Mouse (Mus musculus) urinary bladder, adult 2 months (tissue): ENCODE results near the gene Lmtk2. TPM values are rescaled to one million over a fixed set of nuclear protein-coding genes. Genes with fewer than 3 reads are reported as not detected.

ENCODE experiments used
- DNase-seq: peaks from one replicate; pipeline ENCODE4 v3.0.0; 2022; ENCODE audit warnings: low spot score
- polyA plus RNA-seq: library from polyadenylated mRNA; depleted of rRNA; stranded (reverse); fragments of >200 nt; gene quantifications from 2 replicates; pipeline ENCODE4 v1.2.3, GENCODE M21; 2012; rRNA removed

The Lmtk2 gene
- 13.7 and 15.8 TPM in 2 replicates for polyA plus RNA-seq

DNA sequence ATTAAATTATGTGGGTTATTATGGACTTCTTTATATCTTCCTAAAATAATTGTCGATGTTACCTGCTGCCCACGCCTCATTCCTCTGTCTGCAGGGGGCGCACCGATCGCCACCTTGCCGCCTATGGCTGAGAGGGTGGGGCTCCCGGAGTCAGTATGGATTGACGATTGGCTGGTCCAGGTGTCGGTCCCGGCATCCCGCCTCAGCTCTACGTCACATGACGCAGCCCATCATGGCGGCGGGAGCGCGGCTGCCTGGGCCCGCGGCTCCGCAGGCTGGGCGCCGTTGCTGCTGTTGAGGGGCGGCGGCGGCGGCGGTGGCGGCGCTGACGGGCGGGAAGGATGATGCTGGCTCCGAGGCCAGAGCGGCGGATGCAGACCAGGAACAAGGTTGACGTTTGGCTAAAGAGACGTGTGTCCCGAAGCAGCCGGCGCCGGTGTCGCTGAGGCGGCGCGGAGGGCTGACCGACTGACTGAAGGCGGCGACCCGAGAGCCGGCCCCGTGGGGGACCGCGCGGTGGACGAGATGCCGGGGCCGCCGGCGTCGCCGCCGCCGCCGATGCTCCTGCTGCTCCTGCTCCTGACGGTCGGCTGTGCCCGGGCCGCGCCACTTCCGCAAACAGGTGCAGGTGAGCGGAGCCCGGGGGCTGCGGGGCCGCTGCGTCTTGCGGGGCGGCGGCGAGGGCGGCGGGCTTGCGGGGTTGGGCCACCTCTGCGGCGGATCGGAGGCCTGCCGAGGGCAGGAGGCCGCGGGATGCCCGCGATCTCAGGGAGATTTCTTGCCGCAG is at the start of gene Lmtk2:
TSS of gene Lmtk2 (plus strand) at position 288 of the 787 bp plus-strand sequence.
- DNase-seq = peak; percentile 93

DNA sequence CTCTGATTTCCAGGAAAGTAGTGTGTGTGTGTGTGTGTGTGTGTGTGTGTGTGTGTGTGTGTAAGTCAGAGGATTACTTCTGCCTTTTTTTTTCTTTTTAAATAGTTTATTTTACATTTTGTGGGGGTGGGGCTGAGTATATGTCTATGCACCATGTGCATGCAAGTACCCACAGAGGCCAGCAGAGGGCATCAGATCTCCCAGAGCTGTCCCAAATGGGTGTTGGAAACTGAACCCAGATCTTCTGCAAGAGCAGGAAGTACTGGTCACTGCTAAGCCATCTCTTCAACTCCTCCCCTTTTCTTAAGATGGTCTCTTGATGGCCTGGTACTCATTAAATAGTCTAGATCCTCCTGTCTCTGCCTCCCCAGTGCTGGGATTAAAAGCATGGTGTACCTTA is 49.0 kb upstream of the Lmtk2 start:
- no peak for DNase-seq

DNA sequence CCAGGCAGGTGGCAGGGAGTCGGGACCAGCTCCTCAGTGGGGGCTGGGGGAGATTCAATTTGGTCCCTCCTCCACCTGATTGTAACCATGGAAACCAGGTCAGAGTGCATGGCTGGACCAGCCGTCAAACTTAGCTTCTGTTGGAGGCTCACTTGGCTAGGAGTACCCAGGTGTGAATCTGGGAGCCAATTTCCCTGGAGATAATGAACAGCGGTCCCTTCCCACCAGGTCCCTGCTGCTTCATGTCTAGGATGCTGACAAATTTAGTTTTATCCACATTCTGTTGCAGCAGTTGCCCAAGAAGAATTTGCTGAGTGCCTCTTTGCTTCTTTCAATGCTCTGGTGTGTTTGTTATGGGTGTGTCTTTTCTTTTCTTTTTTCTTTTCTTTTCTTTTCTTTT is 46.8 kb upstream of the Lmtk2 start:
- DNase-seq = no peak

DNA sequence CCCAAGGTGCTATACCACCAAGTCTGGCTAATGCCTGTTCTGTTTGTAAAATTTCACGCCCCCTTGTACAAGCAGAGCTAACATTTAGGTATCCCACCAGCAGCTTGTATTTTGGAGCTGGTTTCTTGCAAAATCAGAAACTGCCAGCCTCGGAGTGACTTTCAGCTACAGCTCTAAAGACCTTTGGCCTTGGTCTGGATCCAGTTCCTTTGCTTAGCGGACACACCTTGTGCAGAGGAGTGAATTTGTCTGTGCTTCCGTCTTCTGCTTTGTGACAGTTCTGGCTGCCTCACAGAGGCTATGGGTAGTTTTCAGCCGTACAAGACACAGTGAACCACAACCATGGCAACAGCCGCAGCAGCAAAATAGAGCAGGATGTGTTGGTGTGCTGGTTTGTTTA is 45.9 kb upstream of the Lmtk2 start:
- DNase-seq = no peak

DNA sequence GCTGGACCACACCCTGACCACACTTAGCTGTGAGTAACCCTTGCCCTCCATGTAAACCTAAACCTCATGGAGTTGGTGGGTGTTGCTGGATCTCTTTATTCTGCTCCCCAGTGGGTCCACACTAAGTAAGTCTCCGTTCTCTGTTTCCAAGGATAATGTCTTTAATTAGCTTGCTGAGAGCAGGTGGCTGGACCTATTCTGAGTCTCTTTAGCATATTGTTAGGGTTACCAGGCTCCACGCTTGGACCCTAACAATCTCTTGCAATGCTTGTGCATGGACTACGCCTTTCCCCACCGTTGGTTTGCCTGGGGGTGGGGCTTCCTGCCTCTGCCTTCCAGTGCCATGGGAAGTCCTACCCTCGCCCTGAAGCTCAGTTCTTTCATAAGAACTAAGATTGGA is 36.1 kb upstream of the Lmtk2 start:
- DNase-seq = no peak

DNA sequence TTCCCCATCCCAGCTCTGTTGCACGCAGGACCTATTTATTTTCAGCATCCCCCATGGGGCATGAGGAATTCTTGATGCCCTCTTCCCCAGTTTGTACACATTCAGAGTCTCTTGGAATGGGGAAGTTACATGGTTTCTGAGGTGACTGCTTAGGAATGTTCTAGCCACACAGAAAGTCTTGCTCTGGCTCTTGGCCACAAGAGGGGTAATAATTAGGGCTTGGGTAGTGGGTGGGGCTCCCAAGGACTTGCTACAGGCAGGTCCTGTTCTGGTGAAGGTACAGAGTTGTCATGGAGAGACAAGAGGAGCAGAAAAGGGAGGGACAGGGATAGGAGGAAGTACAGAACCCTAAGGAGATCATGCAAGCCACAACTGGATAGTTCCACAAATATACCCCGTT is 34.2 kb upstream of the Lmtk2 start:
- no peak for DNase-seq

DNA sequence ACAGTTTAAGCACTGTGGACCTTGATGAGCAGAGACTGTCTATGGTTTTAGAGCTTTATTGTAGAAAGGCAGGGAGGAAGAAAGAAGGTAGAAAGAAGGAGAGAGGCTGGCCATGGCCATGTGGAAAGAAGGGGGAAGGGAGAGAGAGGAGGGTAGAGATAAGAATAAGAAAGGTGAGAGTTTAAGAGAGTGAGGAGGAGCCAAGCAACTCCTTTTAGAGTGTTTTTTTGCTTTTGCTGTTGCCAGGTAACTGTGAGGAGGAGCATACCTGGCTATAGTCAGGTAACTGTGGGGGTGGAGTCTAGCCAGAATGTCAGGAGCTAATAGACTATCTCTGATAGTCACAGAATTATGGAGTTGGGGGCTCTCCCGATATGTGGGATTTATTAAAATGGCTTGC is 30.2 kb upstream of the Lmtk2 start:
- no peak for DNase-seq

DNA sequence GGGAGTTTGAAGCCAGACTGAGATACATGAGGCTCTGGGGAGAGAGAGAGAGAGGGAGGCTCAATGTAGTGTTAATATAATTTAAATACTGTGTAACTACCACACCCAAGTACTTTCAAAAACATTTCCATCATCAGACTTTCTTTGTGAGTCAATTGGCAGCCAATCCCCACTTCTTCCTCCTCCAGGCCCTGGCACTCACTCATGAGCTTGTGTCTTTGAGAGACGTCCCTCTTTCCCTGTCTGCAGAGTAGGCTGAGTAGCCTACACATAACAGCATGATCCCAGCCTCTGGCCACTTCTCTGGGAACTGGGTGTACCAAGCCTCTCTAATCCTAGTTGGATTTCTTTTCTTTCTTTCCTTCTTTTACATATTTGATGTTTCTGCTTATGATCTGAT is 29.0 kb upstream of the Lmtk2 start:
- no peak for DNase-seq

DNA sequence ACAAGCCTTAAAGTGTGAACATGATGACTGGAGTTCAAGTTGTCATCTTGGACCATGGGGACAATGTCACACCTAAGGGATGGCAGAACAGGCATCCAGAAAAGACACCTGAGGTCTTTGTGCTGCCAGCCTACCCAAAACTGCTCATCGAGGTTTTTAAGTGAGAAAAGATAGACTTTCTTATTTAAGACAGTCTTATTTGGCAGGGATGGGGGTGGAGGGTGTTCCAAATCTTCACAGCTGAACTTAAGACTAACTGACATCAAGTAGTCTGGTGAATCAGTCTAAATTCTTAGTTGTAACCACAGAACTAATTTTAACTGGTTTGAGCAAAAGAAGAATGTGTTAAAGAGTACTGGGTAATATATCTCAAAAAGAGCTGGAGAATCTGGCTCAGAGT is 22.7 kb upstream of the Lmtk2 start:
- DNase-seq = no peak

DNA sequence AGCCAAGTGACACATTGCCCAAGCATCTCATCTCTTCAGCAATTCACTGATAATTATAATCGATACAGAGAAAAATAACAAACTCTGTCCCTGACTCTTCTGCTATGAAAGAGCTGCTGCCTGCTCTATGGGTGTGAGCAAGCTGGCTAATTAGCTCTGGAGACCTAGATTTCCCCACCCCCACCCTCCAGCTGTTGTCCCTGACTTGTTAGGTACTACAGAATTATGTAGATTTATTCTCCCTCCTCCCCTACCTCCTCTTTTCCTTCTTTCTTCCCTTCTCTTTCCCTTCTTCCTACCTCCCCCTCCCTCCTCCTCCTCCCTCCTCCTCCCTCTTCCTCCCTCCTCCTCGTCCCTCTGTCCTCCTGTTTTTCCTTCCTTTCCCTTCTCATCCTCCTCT is 19.4 kb upstream of the Lmtk2 start:
- no peak for DNase-seq

DNA sequence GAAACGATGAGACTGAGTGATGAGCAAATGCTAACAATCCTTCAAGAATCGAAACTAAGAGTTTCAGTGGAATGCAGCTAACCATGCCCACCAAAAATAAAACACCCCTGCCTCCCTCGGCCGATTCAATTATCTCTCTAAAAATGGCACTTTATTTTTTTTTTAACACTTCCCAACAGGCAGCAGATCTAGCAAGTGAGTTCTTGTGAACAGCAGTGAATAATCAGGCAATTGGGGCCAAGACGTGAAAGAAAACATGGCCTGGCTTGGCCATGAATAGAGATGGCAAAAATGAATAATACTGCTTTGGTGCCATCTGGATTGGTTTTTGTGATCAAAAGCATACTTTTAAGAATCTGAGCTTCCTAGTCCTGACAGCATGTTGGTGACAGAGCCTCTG is 18.2 kb upstream of the Lmtk2 start:
- no peak for DNase-seq

DNA sequence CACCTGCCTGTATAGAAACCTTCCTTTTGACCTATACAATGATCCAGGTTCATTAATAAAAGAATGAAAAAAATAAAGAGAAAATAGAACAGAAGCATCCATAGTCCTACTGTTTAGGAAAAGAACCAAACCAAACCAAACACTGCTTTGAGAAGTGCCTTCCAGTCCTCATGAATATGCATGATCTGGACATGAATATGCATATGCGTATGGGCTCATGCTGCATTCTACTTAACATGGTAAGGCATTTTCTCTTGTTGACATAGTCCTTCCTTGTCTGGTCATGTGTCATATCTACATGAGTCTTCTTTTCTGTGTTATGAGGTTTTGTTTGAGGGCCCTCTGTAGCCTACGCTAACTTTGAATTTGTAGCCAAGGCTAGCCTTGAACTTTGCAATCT is 16.7 kb upstream of the Lmtk2 start:
- no peak for DNase-seq

DNA sequence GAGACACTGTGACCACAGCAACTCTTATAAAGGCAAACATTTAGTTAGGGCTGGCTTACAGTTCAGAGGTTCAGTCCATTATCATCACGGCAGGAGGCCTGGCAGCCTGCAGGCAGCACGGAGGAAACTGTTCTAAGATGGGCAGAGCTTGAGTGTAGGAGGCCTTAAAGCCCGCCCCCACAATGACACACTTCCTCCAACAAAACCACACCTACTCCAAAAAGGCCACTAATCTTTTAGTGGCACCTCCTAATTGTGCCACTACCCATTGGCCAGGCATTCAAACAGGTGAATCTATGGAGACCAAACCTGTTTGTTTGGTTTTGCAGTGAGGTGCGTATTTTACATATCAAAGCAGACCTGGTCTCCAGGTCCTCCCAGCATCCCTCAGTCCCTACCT is 16.0 kb upstream of the Lmtk2 start:
- DNase-seq = no peak

DNA sequence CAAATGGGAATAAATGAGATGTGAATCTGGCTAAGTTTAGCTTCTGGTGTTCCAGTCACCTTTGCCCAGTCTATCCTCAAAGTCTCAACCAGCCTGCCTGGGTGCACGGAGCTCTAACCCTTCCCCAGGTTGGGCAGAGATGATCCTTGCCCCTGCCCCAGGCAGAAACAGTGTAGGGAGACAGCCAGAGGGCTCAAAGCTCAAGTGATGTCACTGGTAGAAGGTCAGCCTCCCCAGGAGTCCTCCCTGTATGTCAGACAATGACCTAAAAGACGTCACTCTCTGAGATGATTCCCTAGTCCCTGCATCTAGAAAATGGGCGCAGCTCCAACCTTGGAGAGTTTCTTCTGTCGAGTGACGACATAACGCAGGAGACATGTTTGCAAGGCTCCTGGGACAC is 14.5 kb upstream of the Lmtk2 start:
- no peak for DNase-seq

DNA sequence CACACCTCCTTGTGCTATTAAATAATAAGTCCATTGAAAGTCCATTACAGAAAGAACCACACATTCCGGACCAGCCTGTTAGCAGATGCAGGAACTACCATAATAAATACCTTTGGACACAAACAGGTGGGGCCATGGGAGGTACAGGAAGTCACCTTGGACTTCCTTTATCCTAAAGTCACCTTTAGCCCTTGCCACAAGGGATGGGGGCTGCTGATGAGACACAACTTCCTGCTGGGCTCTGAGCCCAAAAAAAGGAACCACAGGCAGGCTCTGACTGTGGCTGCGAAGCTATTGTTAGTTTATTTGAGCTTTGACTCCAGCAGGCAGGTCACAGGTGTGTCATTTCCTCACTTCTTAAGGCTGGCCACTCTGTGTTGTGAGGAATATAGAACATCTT is 13.7 kb upstream of the Lmtk2 start:
- DNase-seq = no peak

DNA sequence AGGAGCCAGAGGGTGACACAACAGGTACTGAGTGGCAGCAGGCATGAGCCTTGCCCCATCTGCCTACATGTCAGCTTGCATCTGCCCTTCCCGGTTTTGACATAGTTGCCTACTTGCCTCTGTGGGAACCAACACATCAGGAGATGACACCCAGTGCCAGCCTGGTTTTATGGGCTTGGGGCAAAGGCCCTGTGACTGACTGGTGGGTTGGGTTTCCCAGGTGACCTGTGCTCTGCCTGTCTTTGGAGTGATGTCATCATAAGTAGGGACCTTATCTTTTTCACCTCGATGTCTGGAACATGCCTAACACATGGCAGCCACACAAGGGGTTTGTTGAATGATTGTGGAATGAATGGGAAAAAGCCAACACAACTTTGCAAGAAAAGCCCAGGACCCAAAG is 11.9 kb upstream of the Lmtk2 start:
- DNase-seq = no peak

DNA sequence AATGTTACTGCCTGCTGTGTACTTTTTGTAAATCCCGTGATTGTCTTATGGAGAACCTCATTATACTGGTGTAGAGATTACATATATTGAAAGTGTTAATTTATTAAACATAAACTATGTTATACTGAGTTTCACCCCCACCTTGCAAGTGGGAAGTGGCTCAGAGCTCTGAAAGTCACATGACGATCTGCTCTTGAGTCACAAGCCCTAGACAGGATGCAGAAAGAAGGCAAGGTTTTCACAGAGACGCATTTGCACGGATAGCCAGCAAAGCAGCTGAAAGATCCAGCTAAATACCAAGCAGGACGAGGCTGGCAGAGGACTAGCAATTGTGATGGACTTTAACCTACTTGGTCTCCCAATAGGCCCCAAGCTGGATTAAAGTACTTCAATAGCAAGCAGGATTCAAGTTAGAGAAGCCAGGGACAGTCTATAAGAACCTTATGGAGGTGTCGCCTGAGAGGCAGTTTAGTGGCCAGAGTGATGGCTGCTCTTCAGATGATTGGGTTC is 4.7 kb upstream of the Lmtk2 start:
- DNase-seq = no peak

DNA sequence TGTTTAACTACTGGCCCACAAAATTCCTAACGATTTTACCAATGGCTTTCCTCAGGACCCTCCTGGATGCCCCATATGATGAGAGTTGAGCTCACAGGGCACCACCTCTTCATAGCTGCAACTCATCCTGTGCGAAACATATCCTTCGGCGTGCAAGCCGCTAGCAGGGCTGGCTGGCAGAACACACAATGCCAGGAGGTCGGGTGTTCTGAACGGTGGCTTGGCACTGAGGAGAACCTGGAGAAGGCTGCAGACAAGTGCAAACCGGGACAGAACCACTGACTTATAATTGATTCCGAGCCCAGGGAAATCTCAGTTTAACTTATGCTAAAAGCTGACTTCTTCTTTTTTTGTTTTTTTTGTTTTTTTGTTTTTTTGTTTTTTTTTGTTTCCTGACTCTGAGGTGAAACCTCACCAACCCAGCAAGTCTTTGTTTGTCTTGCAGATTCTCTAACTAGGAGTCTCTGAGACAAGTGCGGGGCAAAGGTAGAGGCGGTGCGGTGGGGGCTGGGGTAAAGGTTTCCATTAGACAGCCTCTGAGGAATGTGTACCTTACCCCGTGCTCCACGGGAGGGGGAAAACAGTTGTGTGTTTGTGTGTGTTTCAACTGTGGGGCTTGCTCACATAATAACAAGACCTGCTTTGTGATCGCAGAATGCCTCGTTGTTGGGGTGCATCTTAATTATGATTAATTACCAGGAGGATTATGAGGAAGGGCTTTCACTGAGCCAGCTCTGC is 2.2 kb upstream of the Lmtk2 start:
- DNase-seq = no peak

DNA sequence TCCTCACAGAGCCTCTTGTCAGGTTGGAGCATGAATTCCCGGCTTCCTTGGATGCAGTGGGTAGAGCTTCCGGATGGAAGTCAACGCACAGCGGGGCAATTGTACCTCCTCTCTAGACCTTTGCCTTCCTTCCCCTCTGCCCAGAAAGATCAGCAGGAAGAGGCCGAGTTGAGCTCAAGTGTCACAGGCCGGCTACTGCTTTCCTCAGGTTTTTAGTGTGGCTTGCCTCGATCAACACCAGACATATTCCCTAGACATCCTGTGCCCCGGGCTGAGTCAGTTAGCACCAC is 1.7 kb upstream of the Lmtk2 start:
- DNase-seq = no peak

DNA sequence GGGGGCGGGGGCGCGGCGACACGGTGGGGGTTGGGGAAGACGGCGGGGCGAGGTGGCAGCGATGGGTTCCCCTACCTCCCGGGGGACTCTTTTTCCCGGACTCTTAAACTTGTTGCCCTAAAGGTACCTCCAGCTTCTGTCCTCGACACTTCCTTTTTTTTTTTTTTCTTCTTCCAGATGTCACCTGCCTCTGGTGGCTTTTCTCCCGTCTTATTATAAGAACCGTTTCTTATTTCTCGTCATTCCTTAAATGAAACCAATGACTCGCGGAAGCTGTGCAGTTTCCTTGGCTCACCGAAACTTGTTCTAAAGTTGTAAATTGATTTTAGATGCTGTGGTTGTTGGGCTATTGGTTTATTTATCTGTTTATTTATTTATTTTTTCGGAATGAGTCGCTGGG is 712 bp downstream of the Lmtk2 start:
- no peak for DNase-seq

DNA sequence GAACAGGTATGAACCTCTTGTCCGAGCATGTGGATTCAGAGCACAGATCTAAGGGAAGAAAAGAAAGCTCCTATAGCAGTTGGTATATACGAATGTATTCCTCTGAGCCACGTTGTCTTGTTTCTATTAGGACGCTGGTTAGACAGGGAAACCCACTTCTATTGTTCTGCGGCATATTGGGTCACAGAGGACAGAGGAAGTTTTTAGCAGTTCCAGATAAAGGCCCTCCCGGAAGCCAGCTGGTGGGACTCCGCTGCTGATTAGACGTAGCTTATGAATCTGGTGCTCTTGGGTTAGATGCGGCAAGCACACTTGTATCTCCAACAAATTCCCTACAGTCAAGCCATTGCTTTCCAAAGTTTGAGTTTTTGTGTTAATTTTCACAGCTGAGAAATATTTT is 4.8 kb downstream of the Lmtk2 start:
- no peak for DNase-seq

DNA sequence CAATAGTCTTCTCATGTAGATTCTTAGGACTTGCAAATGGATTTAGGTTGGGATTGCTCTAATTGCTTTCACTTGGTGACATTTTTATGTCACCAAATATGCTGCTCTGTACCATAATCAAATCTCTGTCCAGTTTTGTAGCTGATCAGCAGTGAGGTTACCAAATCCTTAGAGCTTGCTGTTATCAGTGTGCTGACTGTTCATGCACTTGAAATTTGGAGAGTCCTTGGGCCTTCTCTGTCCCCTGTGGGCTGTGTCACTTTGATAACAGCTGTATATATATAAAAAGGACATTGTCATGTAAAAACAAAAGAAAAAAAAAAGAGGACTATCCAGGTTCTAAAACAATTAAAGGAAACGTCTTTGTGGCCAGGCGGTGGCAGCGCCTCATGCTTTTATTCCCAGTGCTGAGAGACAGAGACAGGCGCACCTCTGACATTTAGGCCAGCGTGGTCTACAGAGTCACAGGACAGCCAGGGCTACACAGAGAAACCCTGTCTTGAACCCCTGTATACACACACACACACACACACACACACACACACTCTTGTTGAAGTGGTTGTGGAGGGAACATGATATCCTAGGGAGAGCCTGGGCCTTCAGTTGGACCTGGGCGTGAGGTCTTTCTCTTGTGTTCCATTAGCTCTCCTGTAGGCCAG is 5.4 kb downstream of the Lmtk2 start:
- no peak for DNase-seq

DNA sequence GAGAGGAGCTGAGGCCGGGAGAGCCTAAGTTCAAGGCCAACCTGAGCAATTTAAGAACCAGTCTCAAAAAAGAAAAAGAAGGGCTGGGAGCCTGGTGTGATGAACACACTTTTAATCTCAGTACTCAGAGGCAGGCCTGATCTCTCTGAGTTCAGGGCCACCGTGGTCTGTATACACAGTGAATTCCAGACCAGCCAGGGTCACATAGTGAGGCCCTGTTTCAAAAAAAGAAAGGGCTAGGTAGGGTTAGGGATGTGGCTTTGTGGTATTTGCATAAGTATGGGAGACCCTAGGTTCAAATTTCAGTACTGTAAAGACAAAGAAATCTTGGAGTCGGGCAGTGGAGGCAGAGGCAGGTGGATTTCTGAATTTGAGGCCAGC is 5.9 kb downstream of the Lmtk2 start:
- DNase-seq = no peak
